Mouse (Mus musculus) kidney, adult 9 months (tissue): ENCODE results near the gene Slc22a12.
A peak's percentile ranks its signal among the peaks of the same experiment; 100 is the strongest.

Experiments used
- DNase-seq: peaks from one replicate; pipeline ENCODE4 v3.0.0; 2022

Slc22a12 gene

GRCm38 (mm10) chr19:6489030-6489429 lies 53.8 kb downstream of the Slc22a12 start:
- DNase-seq, result peak; percentile 87
